Mouse (Mus musculus) lung, embryonic 16.5 days (tissue): Measurements from ENCODE around the gene Qtrt1. TPM values are rescaled to one million over a fixed set of nuclear protein-coding genes. Genes with fewer than 3 reads are reported as not detected.
A peak's percentile ranks its signal among the peaks of the same experiment; 100 is the strongest.

Experiments
- ATAC-seq: fragments of 200-750 bp; cut with Nextera tagmentation; 2 replicates; pipeline ENCODE4 v1.8.0; 2017; ENCODE audit warnings: low read depth, mild to moderate bottlenecking, moderate library complexity
- H3K27ac ChIP-seq: fragments of 300-500 bp; sonication (generic); 2 replicates; pipeline ENCODE4 v1.5.1; 2014; ENCODE audit warnings: mild to moderate bottlenecking, control low read depth, low read length
- H3K27me3 ChIP-seq: fragments of 300-500 bp; sonication (generic); 2 replicates; pipeline ENCODE4 v1.6.1; 2014; ENCODE audit warnings: low read depth, low read length, mixed read lengths; ENCODE audit not compliant: control insufficient read depth, insufficient read depth
- H3K36me3 ChIP-seq: fragments of 300-500 bp; sonication (generic); 2 replicates; pipeline ENCODE4 v1.6.1; 2014; ENCODE audit warnings: low read length; ENCODE audit not compliant: control insufficient read depth, insufficient read depth
- H3K4me1 ChIP-seq: fragments of 300-500 bp; sonication (generic); replicated peaks from 2 replicates; pipeline ENCODE4 v1.6.1; 2014; ENCODE audit warnings: low read length, mixed read lengths; ENCODE audit not compliant: control insufficient read depth, insufficient read depth
- H3K4me2 ChIP-seq: fragments of 300-500 bp; sonication (generic); 2 replicates; pipeline ENCODE4 v1.6.1; 2014; ENCODE audit warnings: low read depth, low read length, control low read depth
- H3K4me3 ChIP-seq: fragments of 300-500 bp; sonication (generic); 2 replicates; pipeline ENCODE4 v1.5.1; 2014; ENCODE audit warnings: mild to moderate bottlenecking, low read length, control low read depth
- H3K9ac ChIP-seq: fragments of 300-500 bp; sonication (generic); 2 replicates; pipeline ENCODE4 v1.6.1; 2014; ENCODE audit warnings: low read length, control low read depth
- H3K9me3 ChIP-seq: fragments of 300-500 bp; sonication (generic); 2 replicates; pipeline ENCODE4 v1.6.1; 2016; ENCODE audit warnings: low read length; ENCODE audit not compliant: control insufficient read depth
- WGBS: fragments of 180-500 bp; shearing (Covaris S2); extraction: QIAGEN DNeasy Blood & Tissue Kit; methylation state at CpG from one replicate; pipeline ENCODE4 v1.1.7; 2014; 5-methylcytosine and 5-hydroxymethylcytosine counted together
- polyA plus RNA-seq: library from polyadenylated mRNA; unstranded; fragments of >200 nt; fragmentation: Nextera tagmentation; extraction: Ambion mirVana; gene quantifications from 2 replicates; pipeline ENCODE4 v1.2.1, GENCODE M21; 2015

The Qtrt1 gene
- polyA plus RNA-seq, 1 experiment from 2014 or later: 37.5 TPM

DNA sequence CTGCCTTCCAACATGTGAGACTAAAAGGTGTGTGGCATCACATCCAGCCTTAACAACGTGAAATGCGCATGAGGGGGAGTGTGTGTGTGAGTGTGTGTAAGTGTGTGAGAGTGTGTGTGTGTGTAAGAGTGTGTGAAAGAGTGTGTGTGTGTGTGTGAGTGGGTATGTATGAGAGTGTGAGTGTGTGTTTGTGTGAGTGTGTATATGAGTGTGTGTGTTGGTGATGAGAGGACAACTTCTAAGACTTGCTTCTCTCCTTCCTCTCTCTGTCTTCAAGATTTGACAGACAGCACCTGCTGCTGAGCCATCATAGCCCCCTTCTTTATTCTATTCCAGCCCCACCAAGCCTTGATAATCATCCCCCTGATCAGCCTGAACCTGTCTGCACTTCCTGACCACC lies 28.3 kb downstream of the Qtrt1 start:
- no peaks in the 10 kb centered on the region for H3K9me3 ChIP-seq
- WGBS: 94% methylated on average over 2 of the region's 2 CpGs
- H3K36me3 ChIP-seq: no peaks in the 10 kb centered on the region
- H3K27ac ChIP-seq: no peak overlapping the region
- no peak for ATAC-seq
- no peaks in the 10 kb centered on the region for H3K27me3 ChIP-seq
- no peak overlapping the region for H3K4me3 ChIP-seq
- H3K4me2 ChIP-seq: no peak overlapping the region
- no peak overlapping the region for H3K9ac ChIP-seq
- H3K4me1 ChIP-seq: peaks cover 7% of the 10 kb centered on the region; the same call in 1 of the 2 replicates

DNA sequence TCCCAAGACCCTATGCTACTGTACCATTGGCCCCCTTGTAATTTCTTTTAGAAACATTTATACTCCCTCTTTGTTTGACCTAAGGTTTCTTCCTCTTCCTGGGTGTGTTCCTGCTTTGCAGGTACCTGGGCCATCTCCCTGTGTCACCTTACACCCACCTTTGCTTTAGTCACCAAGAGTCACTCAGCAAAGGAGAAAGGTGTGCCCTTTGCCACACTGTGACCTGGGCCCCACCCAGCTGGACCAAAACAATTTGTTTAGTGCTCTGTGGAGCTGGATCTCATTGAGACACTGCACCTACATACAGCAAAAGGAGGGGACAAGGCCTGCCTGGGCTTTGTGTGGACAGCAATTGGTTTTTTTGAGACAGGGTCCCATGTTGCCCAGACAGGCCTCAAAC lies 28.8 kb downstream of the Qtrt1 start:
- Histone ChIP-seq H3K9ac (no peak overlapping the region), H3K36me3 (no peaks in the 10 kb centered on the region), H3K4me2 (no peak overlapping the region), H3K4me1 (peaks cover 7% of the 10 kb centered on the region; the same call in 1 of the 2 replicates), H3K4me3 (no peak overlapping the region), H3K27me3 (no peaks in the 10 kb centered on the region), H3K27ac (no peak overlapping the region), H3K9me3 (no peaks in the 10 kb centered on the region)
- no peak for ATAC-seq

DNA sequence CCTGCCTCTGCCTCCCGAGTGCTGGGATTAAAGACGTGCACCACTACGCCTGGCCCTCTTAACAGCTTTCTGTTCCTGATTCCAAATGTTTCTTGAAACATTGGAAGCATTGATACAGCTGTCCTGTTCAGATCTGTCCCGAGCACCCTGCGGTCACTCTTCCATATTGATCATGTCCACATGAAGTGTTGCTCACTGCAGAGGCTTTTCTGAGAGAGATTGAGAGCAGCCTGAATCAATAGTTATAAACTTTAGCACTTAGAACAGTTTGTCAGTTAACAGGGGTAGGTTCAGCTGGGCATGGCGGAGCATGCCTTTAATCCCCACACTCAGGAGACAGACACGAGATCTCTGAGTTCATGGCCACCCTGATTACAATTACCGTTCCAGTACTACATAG lies 32.2 kb downstream of the Qtrt1 start:
- H3K27me3 ChIP-seq: no peaks in the 10 kb centered on the region
- no peaks in the 10 kb centered on the region for H3K36me3 ChIP-seq
- WGBS: 90% methylated on average over 8 of the region's 8 CpGs
- no peak for ATAC-seq
- no peak overlapping the region for H3K4me2 ChIP-seq
- H3K4me3 ChIP-seq: no peak overlapping the region
- H3K27ac ChIP-seq: no peak overlapping the region
- no peaks in the 10 kb centered on the region for H3K9me3 ChIP-seq
- H3K4me1 ChIP-seq: no peaks in the 10 kb centered on the region
- no peak overlapping the region for H3K9ac ChIP-seq

DNA sequence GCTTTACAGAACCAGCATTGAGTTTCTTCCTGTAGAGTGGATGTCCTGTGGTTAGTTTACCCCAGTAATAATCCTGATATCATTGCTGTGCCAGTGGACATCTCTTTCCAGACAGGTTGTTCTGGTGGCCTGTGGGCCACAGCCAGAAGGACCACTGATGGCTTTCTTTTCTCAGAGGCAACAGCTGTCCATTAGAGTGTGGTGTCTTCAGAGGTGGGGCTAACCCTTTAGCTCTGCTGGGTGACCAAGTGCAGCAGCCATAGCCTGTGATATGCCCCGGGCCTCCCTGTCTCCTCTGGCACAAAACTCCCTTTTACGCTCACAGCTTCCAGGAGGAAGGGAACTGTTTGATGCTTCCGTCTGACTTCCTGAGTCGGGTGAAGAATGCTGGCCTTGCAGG lies 32.9 kb downstream of the Qtrt1 start:
- Histone ChIP-seq H3K27ac (no peak overlapping the region), H3K36me3 (no peaks in the 10 kb centered on the region), H3K9ac (no peak overlapping the region), H3K4me3 (no peak overlapping the region), H3K9me3 (no peaks in the 10 kb centered on the region), H3K4me1 (no peaks in the 10 kb centered on the region), H3K4me2 (no peak overlapping the region), H3K27me3 (no peaks in the 10 kb centered on the region)
- no peak for ATAC-seq
- WGBS: 77% methylated on average over 4 of the region's 4 CpGs

DNA sequence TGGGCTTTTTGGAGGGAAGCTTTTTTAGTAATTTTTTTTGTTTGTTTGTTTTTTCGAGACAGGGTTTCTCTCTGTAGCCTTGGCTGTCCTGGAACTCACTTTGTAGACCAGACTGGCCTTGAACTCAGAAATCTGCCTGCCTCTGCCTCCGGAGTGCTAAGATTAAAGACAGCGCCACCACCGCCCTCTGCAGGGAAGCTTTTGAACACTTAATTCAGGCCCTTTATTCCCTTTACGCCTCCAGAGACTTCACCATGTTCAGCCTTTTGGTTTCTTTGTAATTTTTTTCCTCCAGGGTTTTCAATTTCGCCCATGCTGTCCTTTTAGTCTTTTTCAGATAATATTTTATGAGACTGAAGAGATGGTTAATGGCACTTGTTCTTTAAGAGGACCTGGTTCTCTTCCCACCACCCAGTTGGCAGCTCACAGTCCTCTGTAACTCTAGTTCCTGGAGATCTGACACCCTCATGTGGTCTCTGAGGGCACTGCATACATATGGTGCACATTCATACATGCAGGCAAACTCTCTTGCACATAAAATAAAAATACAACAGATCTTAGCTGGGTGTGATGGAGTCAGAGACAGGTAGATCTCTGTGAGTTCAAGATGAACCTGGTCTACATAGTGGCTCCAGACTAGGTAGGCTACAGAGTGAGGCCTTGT lies 33.6 kb downstream of the Qtrt1 start:
- no peak overlapping the region for H3K4me2 ChIP-seq
- no peaks in the 10 kb centered on the region for H3K27me3 ChIP-seq
- 91% methylated on average over 6 of the region's 6 CpGs for WGBS
- no peak overlapping the region for H3K9ac ChIP-seq
- no peaks in the 10 kb centered on the region for H3K4me1 ChIP-seq
- no peaks in the 10 kb centered on the region for H3K9me3 ChIP-seq
- ATAC-seq: no peak
- H3K4me3 ChIP-seq: no peak overlapping the region
- H3K36me3 ChIP-seq: no peaks in the 10 kb centered on the region
- no peak overlapping the region for H3K27ac ChIP-seq

DNA sequence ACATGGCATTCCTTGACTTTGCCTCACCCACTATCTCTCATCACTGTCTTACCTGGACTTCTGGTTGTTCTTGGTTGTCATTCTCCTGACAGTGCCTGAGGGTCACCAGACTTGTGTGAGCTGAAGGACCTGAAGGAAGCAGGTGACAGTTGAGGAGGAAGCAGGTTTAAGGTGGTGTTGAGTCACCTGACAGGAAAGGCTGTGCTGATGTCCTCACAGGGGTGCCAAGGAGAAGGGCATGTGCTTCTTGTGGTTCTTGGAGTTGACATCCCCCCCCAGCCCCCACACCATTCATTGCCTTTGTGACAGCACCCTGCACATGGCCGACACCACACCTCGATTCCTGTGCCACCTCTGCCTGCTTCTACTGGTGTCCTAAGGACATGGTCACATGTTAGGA lies 36.1 kb downstream of the Qtrt1 start:
- 86% methylated on average over 2 of the region's 2 CpGs for whole genome bisulfite sequencing
- no peak overlapping the region for H3K4me2 ChIP-seq
- no peaks in the 10 kb centered on the region for H3K36me3 ChIP-seq
- no peak overlapping the region for H3K4me3 ChIP-seq
- H3K4me1 ChIP-seq: peaks cover 8% of the 10 kb centered on the region
- H3K27ac ChIP-seq: no peak overlapping the region
- H3K9ac ChIP-seq: no peak overlapping the region
- ATAC-seq: no peak
- no peaks in the 10 kb centered on the region for H3K27me3 ChIP-seq
- no peaks in the 10 kb centered on the region for H3K9me3 ChIP-seq

DNA sequence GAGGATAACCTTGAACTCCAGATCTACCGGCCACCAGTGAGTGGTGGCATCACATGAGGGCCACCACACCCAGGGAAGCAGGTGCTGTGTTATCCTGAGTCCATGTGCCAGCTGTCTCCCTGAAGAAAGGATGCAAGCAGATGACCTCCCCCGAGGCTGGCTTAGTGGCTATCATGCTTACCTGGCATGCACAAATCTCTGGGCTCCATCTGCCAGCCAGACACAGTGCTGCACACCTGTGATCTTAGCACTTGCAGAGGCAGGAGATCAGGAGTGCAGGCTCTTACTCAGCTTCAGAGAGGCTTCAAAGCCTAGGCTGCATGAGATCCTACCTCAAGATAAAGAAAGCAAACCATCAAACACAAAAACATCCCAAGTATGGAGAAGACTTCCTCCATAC lies 38.1 kb downstream of the Qtrt1 start:
- Histone ChIP-seq H3K4me3 (no peak overlapping the region), H3K9ac (no peak overlapping the region), H3K4me1 (peaks cover 8% of the 10 kb centered on the region), H3K27me3 (no peaks in the 10 kb centered on the region), H3K27ac (no peak overlapping the region), H3K36me3 (no peaks in the 10 kb centered on the region), H3K4me2 (no peak overlapping the region), H3K9me3 (no peaks in the 10 kb centered on the region)
- no peak for ATAC-seq
- 78% methylated on average over 2 of the region's 2 CpGs for WGBS

DNA sequence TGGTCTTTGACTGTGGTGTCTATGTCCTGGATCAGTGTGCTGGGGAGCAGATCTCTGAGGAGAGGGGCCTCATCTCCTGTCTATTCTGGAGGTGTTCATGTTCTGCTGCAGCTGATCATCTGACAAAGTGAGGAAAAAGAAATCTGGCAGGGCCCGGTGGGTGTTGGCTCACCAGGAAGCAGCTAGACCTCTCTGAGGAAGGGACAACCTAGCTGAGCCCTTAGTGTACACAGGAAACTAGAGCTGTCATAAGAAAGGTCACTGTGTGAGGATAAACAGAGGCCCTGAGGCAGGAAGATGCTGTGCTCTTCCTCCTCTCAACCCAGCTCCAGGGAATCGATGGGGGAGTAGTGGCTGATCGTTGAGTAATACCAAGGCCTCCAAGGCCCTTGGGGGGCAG lies 38.6 kb downstream of the Qtrt1 start:
- Histone ChIP-seq H3K9me3 (no peaks in the 10 kb centered on the region), H3K27ac (peak overlapping the region; percentile 19; the same call in 1 of the 2 replicates), H3K4me1 (peaks cover 8% of the 10 kb centered on the region), H3K36me3 (no peaks in the 10 kb centered on the region), H3K27me3 (no peaks in the 10 kb centered on the region), H3K4me2 (no peak overlapping the region), H3K9ac (no peak overlapping the region), H3K4me3 (no peak overlapping the region)
- WGBS: 71% methylated on average over 3 of the region's 3 CpGs
- no peak for ATAC-seq

DNA sequence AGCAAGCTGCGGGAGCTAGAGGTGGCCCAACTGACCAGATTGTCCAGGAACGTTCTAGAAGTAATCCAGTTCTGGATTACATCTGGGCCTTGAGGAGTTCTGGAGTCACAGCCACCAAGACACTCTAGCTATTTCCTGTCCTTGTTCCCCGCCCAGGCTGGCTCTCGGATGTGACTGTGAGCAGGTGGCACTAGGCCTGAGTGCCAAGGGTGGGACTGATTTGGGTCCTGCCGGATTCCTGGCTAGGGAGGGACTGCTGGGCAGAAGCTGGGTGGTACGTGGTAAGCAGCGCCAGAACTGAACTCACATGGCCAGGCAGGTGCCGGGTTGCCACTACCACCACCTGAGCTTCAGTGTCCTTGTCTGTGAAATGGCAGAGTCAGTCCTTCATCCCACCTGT lies 39.8 kb downstream of the Qtrt1 start:
- H3K4me3 ChIP-seq: no peak overlapping the region
- no peaks in the 10 kb centered on the region for H3K9me3 ChIP-seq
- no peak overlapping the region for H3K4me2 ChIP-seq
- H3K36me3 ChIP-seq: no peaks in the 10 kb centered on the region
- no peak overlapping the region for H3K9ac ChIP-seq
- no peak overlapping the region for H3K27ac ChIP-seq
- WGBS: 81% methylated on average over 8 of the region's 8 CpGs
- ATAC-seq: no peak; the same call in 1 of the 2 replicates
- H3K27me3 ChIP-seq: no peaks in the 10 kb centered on the region
- H3K4me1 ChIP-seq: peaks cover 8% of the 10 kb centered on the region

DNA sequence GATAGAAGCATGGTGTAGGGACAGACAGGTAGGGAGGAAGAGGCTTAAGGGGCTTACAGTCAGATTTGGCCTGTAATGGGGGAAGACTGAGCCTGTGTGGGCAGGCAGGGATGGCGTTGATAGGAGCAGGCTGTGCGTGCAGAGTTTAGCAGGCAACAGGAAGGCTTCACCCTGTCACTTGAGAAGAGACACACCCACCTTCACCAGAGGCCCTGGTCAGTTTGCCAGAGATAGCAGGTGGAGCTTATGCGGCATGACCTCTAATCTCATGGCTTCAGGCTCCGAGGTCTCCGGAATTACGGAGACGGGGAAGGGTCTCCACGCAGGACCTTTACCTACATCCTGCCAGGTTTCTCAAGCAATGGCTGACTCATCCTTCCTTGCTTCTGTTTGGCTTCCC lies 40.2 kb downstream of the Qtrt1 start:
- H3K9me3 ChIP-seq: no peaks in the 10 kb centered on the region
- no peak overlapping the region for H3K4me3 ChIP-seq
- H3K27ac ChIP-seq: no peak overlapping the region
- no peaks in the 10 kb centered on the region for H3K36me3 ChIP-seq
- peaks cover 8% of the 10 kb centered on the region for H3K4me1 ChIP-seq
- no peak overlapping the region for H3K4me2 ChIP-seq
- ATAC-seq: no peak
- no peak overlapping the region for H3K9ac ChIP-seq
- 62% methylated on average over 8 of the region's 8 CpGs for WGBS
- no peaks in the 10 kb centered on the region for H3K27me3 ChIP-seq
